Mouse (Mus musculus) olfactory bulb, adult 2 months (tissue): Measurements from ENCODE around the gene Olfr1390. TPM values are rescaled to one million over a fixed set of nuclear protein-coding genes. Genes with fewer than 3 reads are reported as not detected.
"Not testable (repeated sequence)": the region's sequence is repeated elsewhere in the genome, so short reads cannot be mapped to it uniquely, and the experiment has no call there.

Experiments
- H3K27ac ChIP-seq: fragments of 200-500 bp; 2 replicates; pipeline ENCODE4 v1.5.1; 2012; ENCODE audit warnings: low read depth, low read length; ENCODE audit not compliant: insufficient read depth
- H3K4me1 ChIP-seq: fragments of 200-500 bp; 2 replicates; pipeline ENCODE4 v1.6.1; 2012; ENCODE audit warnings: low read length; ENCODE audit not compliant: control insufficient read depth, insufficient read depth
- H3K4me3 ChIP-seq: fragments of 200-500 bp; 2 replicates; pipeline ENCODE4 v1.5.1; 2012; ENCODE audit warnings: mild to moderate bottlenecking, low read depth, low read length, moderate library complexity; ENCODE audit not compliant: insufficient read depth
- CTCF ChIP-seq: fragments of 200-500 bp; IDR thresholded peaks from 2 replicates; pipeline ENCODE4 v1.5.1; 2012; ENCODE audit warnings: low read depth, mild to moderate bottlenecking, low read length, moderate library complexity; ENCODE audit not compliant: insufficient read depth
- POLR2A ChIP-seq: fragments of 200-500 bp; IDR thresholded peaks from 2 replicates; pipeline ENCODE4 v1.6.1; 2012; ENCODE audit warnings: mild to moderate bottlenecking, low read depth, low read length, moderate library complexity; ENCODE audit not compliant: insufficient read depth
- WGBS: fragments of 180-500 bp; shearing (Covaris S2); methylation state at CpG from one replicate; pipeline ENCODE4 v1.1.7; 2018; 5-methylcytosine and 5-hydroxymethylcytosine counted together
- polyA plus RNA-seq: library from polyadenylated mRNA; stranded (reverse); fragments of >200 nt; gene quantifications from 2 replicates; pipeline ENCODE4 v1.2.4, GENCODE M21; 2012; ENCODE audit warnings: low replicate concordance; ENCODE audit not compliant: missing spikeins, insufficient read depth, insufficient read length

The Olfr1390 gene
- polyA plus RNA-seq: not detected in 2 replicates

GRCm38 (mm10) chr11:49334888-49335287, at the start of gene Olfr1390:
Gene Olfr1390, plus strand, starts transcription at chr11:49335188.
- Histone ChIP-seq H3K4me1 (no peaks in the 10 kb centered on the region), H3K4me3 (no peak within 1 kb of the TSS), H3K27ac (no peak within 1 kb of the TSS)
- 95% methylated on average over 1 of the region's 1 CpGs for WGBS
- TF ChIP-seq CTCF: no peak
- TF ChIP-seq POLR2A: no peak

GRCm38 (mm10) chr11:49287251-49287650, 47.7 kb upstream of the Olfr1390 start:
- H3K4me1 ChIP-seq: no peaks in the 10 kb centered on the region
- no peak overlapping the region for H3K27ac ChIP-seq
- H3K4me3 ChIP-seq: no peak overlapping the region
- WGBS: 86% methylated on average over 2 of the region's 2 CpGs
- TF ChIP-seq CTCF (no peak), POLR2A (no peak)

GRCm38 (mm10) chr11:49292777-49293176, 42.2 kb upstream of the Olfr1390 start:
- no peak overlapping the region for H3K27ac ChIP-seq
- TF ChIP-seq POLR2A: no peak
- no peak for TF ChIP-seq CTCF
- H3K4me3 ChIP-seq: no peak overlapping the region
- WGBS: 37% methylated on average over 3 of the region's 3 CpGs
- H3K4me1 ChIP-seq: no peaks in the 10 kb centered on the region

- Histone ChIP-seq H3K27ac (no peak within 1 kb of the TSS), H3K4me1 (no peaks in the 10 kb centered on the region), H3K4me3 (no peak within 1 kb of the TSS)
- TF ChIP-seq CTCF: no peak
- TF ChIP-seq POLR2A: no peak
Observed at GRCm38 (mm10) chr11:49304441-49304840, 30.5 kb upstream of the Olfr1390 start, which contains the start of gene Olfr10. Gene Olfr10, plus strand, starts transcription at chr11:49304741.

- H3K4me3 ChIP-seq, H3K27ac ChIP-seq, H3K4me1 ChIP-seq: not testable (repeated sequence)
- WGBS: 82% methylated on average over 5 of the region's 5 CpGs
Observed at GRCm38 (mm10) chr11:49308547-49308946, 26.4 kb upstream of the Olfr1390 start.

GRCm38 (mm10) chr11:49322442-49322841, 12.5 kb upstream of the Olfr1390 start, which contains the start of gene Olfr1391:
Gene Olfr1391, plus strand, starts transcription at chr11:49322742.
- TF ChIP-seq POLR2A: no peak
- TF ChIP-seq CTCF: no peak
- no peak within 1 kb of the TSS for H3K4me3 ChIP-seq
- 81% methylated on average over 2 of the region's 2 CpGs for WGBS
- no peaks in the 10 kb centered on the region for H3K4me1 ChIP-seq
- no peak within 1 kb of the TSS for H3K27ac ChIP-seq

- no peaks in the 10 kb centered on the region for H3K4me1 ChIP-seq
- no peak overlapping the region for H3K4me3 ChIP-seq
- no peak for TF ChIP-seq POLR2A
- TF ChIP-seq CTCF: no peak
- H3K27ac ChIP-seq: no peak overlapping the region
- 84% methylated on average over 3 of the region's 3 CpGs for WGBS
Observed at GRCm38 (mm10) chr11:49326726-49327125, 8.3 kb upstream of the Olfr1390 start.

GRCm38 (mm10) chr11:49329686-49330085, 5.3 kb upstream of the Olfr1390 start:
- no peaks in the 10 kb centered on the region for H3K4me1 ChIP-seq
- no peak overlapping the region for H3K27ac ChIP-seq
- TF ChIP-seq CTCF: no peak
- TF ChIP-seq POLR2A: no peak
- WGBS: 62% methylated on average over 1 of the region's 1 CpGs
- H3K4me3 ChIP-seq: no peak overlapping the region

GRCm38 (mm10) chr11:49337150-49337832, 2.3 kb downstream of the Olfr1390 start:
- no peak for TF ChIP-seq CTCF
- TF ChIP-seq POLR2A: no peak
- H3K27ac ChIP-seq: no peak overlapping the region
- H3K4me3 ChIP-seq: no peak overlapping the region
- WGBS: 69% methylated on average over 4 of the region's 4 CpGs
- H3K4me1 ChIP-seq: no peaks in the 10 kb centered on the region
